Mouse (Mus musculus) small intestine, adult 2 months (tissue): ENCODE measurements around the gene Znfx1.

Experiments
- CTCF ChIP-seq: fragments of 200-500 bp; IDR thresholded peaks from 2 replicates; pipeline ENCODE4 v1.5.1; 2012; ENCODE audit warnings: low read depth, mild to moderate bottlenecking, control low read depth, inconsistent platforms, low read length, moderate library complexity, mixed read lengths; ENCODE audit not compliant: insufficient replicate concordance, insufficient read length; ENCODE audit errors: extremely low read depth
- POLR2A ChIP-seq: fragments of 200-500 bp; IDR thresholded peaks from 2 replicates; pipeline ENCODE4 v1.6.1; 2012; ENCODE audit warnings: low read depth, mild to moderate bottlenecking, control low read depth, inconsistent platforms, low read length, moderate library complexity

DNA sequence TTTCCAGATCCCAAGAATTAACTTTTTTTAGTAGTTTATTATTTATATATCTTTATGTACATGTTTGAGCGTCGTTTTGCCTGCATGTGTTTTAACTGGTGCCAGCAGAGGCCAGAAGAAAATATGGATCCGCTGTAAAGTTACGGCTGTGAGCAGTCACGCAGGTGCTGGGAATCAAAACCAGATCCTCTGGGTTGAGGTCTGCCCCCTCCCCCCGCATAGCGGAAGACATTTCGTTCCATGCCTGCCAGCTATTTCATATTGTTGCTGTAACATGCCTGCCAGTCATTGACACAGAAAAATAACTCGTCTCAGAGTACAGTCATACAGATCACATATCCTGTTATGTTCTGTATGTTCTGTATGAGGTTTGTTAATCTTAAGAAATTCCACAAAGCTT, 61.3 kb downstream of the Znfx1 start:
- TF ChIP-seq POLR2A, result no peak
- no peak for TF ChIP-seq CTCF
